Mouse (Mus musculus) layer of hippocampus, adult 11-12 months (tissue): ENCODE data around the gene 1700003F12Rik.
A peak's percentile ranks its signal among the peaks of the same experiment; 100 is the strongest.

ENCODE experiments used
- DNase-seq: peaks from one replicate; pipeline ENCODE4 v3.0.0; 2022; ENCODE audit warnings: low spot score

Gene 1700003F12Rik

DNA sequence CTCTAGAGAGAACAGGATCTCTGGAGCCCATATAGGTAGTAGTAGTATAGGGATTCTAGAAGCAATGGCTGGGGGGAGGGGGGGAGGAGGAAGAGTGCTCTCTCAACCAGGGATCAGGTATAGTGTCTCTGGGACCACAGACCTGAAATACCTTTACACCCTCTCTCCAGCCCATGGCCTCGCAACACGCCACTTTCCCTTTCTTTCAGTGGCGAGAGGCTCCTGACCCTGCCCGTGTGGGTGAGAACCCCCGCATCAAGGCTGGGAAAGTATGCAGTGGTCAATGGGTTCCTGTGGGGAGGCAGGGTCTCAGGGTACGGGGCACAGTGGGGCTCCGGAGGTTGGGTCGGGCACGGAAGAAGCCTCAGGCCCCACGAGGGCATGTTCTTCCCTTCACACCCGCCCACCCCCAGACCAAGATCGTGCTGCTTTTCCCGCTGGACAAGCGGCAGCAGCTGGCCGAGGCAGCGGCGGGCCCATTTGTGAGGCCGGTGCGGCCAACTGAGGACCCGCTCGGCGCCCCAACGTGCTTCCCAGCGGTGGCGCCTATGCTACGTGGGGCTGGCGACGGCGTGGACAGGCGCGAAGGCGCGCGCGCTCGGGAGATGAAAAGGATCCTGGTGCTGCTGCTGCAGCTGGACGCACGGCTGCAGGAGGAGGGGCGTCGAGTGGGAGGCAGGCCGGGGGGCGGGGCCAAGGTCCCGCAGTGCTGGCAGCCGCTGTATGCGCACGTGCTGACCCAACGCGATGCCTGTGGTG, 2.4 kb downstream of the 1700003F12Rik start:
- no peak for DNase-seq

GRCm38 (mm10) chr2:154549886-154550189, 3.0 kb downstream of the 1700003F12Rik start:
- no peak for DNase-seq

GRCm38 (mm10) chr2:154550937-154551336, 4.1 kb downstream of the 1700003F12Rik start:
- DNase-seq, result no peak

GRCm38 (mm10) chr2:154551476-154551875, 4.6 kb downstream of the 1700003F12Rik start, which contains the start of gene Actl10:
Actl10 (plus strand) TSS chr2:154551776.
- no peak for DNase-seq

GRCm38 (mm10) chr2:154551927-154552326, 5.0 kb downstream of the 1700003F12Rik start:
- no peak for DNase-seq

GRCm38 (mm10) chr2:154552424-154552907, 5.6 kb downstream of the 1700003F12Rik start:
- DNase-seq, result peak; percentile 76

- no peak for DNase-seq
Observed at GRCm38 (mm10) chr2:154555235-154555634, 8.3 kb downstream of the 1700003F12Rik start.

DNA sequence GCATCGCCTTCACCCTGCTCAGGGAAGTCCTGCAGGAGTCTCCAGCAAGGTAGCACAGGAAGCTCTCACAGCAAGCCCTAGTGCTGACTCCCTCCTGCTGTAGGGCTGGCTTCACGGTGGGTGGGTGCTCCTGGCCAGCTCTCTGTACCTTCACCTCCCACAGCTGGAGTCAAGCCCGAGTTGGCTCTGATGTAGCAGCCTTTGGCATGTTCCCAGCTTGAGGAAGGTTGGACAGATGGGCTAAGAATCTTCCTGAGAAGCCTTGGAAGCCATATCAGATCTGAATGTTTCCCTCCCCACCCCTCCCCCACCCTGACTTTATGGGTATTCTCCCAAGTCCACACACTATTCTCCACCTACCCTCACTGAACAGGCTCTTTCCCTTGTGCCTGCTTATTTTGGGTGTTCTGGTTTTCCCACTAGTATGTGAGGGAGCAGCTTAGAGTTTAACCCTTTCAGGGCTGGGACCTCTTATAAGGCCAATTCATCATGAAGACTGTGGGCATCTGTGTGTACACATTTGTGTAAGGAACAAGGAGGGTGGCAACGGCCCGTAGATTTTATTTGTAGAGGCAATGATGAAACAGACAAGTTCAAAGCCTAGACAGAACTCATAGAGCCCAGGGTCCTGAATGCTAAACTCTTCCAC, 10.4 kb downstream of the 1700003F12Rik start:
- no peak for DNase-seq

- peak; percentile 54 for DNase-seq
Observed at GRCm38 (mm10) chr2:154558264-154559039, 11.6 kb downstream of the 1700003F12Rik start, which contains the start of gene Necab3. Necab3 (minus strand) TSS chr2:154558890.

DNA sequence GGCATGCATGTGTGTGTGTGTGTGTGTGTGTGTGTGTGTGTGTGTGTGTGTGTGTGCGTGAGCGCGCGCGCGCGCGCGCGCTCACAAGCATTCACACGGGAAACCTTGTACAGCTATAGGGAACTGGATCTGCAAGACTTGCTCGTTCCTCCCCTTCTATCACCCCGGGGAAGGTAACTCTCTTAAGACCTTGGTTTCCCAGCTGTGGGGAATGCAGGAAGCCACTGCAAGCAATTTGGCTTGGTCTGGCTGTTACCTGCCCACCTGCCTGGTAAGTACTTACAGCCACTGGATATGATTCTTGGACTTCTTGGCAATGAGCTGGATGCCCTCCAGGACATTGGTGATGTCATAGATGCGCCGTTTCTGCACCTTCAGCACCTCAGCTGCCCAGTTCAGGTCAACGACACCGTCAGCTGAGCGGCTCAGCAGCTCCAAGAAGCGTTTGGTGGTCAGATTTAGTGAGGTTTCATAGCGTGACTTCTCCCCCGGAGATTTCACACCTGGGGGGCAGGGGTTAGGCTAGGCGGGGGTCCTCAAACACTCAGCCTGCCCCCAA, 16.8 kb downstream of the 1700003F12Rik start:
- DNase-seq, result no peak

DNA sequence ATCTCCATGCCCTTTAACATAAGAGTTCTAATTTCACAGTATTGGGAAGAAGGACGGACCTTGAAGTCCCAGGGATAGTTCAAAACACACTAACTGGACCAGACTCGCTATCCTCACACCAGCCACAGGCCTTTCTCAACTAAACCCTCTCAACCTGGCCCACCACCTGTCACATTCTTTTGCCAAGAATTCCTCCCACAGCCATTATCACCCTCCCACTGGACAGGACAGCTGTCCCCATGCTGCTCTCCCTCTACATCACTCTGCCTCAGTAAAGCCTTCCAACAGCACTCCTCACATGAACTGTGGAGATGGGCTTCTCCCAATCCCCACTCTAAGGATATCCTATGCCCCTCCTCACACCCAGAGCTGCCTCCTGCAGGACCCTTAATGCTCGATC, 18.7 kb downstream of the 1700003F12Rik start:
- no peak for DNase-seq

DNA sequence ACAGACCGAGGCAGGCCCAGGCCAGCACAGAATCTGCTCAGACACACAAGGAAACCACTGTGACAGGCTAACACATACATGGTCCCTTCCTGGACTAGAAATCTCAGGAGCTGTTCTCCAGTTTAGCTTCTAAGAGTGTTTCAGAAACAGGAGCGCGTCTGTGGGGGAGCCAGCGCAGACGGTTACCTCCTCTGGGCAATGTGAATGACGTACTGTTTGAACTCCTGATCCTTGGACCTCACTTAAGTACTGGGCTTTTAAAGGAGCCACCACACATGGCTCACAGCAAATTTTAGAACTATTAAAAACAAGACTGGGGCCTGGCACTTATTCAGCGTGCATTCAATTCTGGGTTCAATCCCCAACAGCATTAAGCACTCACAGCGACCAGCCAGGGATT, 19.8 kb downstream of the 1700003F12Rik start:
- no peak for DNase-seq

GRCm38 (mm10) chr2:154567766-154568165, 20.9 kb downstream of the 1700003F12Rik start:
- DNase-seq, result no peak

DNA sequence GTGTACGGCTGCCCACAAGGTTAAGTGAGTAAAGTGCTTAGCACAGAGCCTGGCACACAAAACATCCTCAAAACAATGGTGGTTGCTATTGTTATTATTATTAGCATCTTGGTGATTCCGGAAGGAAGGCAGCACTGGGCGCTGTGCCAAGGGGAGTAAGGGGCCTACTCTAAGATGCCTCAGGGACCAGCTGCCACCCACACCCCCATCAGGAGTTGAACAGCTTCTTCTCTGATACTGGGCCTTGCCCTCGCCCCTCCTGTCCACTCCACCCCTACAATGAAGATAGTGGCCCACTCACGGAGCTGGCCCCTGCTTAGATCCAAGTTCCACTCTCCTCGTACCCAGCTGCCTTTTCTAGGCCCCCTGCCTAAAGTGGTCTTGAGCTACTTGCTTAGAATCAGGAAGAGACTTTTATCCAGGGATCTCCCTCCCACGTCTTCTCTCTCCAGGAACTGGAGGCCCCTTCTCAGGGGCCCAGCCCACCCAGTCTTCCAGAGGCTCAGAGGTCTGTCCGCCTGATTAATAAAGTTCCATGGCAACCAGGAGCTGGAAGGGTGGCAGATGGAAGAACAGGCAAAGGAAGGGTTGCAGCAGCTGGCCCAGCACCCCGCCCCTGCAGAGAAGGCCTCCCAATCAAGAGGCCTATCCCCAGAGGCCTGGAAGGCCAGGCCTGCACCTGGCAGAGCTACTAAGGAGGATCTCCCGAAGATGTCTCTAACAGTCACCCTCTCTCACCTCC, 21.6 kb downstream of the 1700003F12Rik start:
- DNase-seq, result no peak

- DNase-seq, result no peak
Observed at GRCm38 (mm10) chr2:154569071-154569748, 22.3 kb downstream of the 1700003F12Rik start.

GRCm38 (mm10) chr2:154569836-154570286, 23.0 kb downstream of the 1700003F12Rik start, which contains the start of gene E2f1:
E2f1 (minus strand) TSS chr2:154569892.
- DNase-seq, result peak; percentile 92

DNA sequence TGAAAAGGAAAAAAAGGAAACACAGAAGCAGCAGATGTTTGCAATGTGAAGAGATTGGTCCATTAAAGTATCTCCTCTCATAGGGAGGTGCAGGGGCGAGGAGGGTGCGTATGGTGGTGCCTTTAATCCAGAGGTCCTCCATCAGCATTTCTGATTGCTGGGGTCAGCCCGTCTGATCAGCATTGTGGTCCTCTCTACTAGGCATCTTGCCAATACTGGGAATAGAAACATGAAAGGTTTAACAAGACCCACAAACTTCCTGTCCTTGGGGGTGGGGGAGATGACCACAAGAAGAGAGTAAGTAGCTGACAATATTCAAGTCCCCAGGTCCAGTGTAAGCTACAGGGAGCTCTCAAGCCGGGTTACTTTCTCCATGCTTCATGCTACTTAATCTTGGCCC, 23.8 kb downstream of the 1700003F12Rik start:
- no peak for DNase-seq

- DNase-seq, result no peak
Observed at GRCm38 (mm10) chr2:154571266-154571665, 24.4 kb downstream of the 1700003F12Rik start.

- DNase-seq, result no peak
Observed at GRCm38 (mm10) chr2:154571976-154572375, 25.1 kb downstream of the 1700003F12Rik start.

DNA sequence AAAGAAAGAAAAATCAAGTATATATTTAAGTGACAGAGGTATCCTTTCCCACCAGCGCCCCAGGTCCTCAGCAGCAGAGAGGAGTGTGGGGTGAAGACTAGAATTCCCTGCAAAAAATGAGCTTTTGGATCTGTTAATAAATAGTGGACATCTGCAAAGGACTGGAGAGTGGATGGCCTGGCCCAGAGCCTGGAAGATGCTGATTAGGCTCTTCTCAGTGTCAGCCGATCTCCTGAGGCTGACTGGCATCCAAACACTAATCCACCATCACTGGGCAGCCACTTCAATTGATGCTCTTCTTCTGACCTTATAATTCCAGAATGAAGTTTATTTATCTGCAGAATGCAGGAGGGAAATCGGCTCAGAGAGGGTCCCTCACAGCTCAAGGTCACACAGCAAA, 26.1 kb downstream of the 1700003F12Rik start:
- no peak for DNase-seq

DNA sequence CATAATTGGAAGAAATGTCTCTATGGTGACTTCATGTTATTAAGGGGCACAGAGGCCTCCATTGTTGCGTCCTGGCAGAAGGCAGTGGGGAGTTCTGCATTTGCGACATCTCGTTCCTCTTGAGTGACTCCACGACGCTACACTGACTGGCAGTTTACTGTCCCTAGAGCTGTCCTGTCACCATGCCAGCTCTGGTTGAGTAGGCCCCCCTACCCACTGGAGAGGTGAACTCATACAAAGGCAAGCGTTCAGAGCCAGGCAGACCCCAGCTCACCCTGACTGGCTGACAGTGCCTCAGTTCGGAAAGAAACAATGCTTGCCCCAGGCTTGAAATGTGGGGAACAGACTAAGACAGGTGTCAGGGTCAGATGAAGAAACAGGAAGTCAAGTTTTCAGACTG, 27.4 kb downstream of the 1700003F12Rik start:
- no peak for DNase-seq
